Mouse (Mus musculus): ENCODE results near the gene Pex5l. TPM values are rescaled to one million over a fixed set of nuclear protein-coding genes. Genes with fewer than 3 reads are reported as not detected.

The Pex5l gene
- polyA plus RNA-seq, 1 experiment from 2014 or later: 3.6 TPM

GRCm38 (mm10) chr3:33061016-33061415 is 82.0 kb downstream of the Pex5l start:
- WGBS: 30% methylated on average over 4 of the region's 4 CpGs
- no peak overlapping the region for H3K9ac ChIP-seq
- H3K36me3 ChIP-seq: no peaks in the 10 kb centered on the region
- peaks cover 44% of the 10 kb centered on the region for H3K4me1 ChIP-seq (replicated peaks)
- H3K4me2 ChIP-seq: no peak overlapping the region
- H3K9me3 ChIP-seq: no peaks in the 10 kb centered on the region
- peak overlapping the region; percentile 59 for H3K27ac ChIP-seq (replicated peaks)
- ATAC-seq (ENCODE audit: low read depth): peak; percentile 68; the same call in 1 of the 2 replicates
- no peak overlapping the region for H3K4me3 ChIP-seq
- H3K27me3 ChIP-seq: 0 out of 2 replicates have a peak, but pooled peaks cover 2% of the 10 kb centered on the region

GRCm38 (mm10) chr3:33060343-33060937 is 82.6 kb downstream of the Pex5l start:
- 0 out of 2 replicates have a peak overlapping the region, but pooled peaks have one; percentile 34 for H3K9ac ChIP-seq

GRCm38 (mm10) chr3:33048304-33048703 is 94.7 kb downstream of the Pex5l start:
- WGBS: 37% methylated on average over 5 of the region's 5 CpGs

More at GRCm38 (mm10) chr3:33060343-33060937, 82.6 kb downstream of the Pex5l start:
- Histone ChIP-seq H3K9me3 (no peaks in the 10 kb centered on the region), H3K36me3 (no peaks in the 10 kb centered on the region), H3K27me3 (0 out of 2 replicates have a peak, but pooled peaks cover 2% of the 10 kb centered on the region), H3K4me3 (no peak overlapping the region), H3K4me1 (replicated peaks) (peaks cover 44% of the 10 kb centered on the region), H3K4me2 (peak overlapping the region; percentile 9; the same call in 1 of the 2 replicates), H3K27ac (replicated peaks) (peak overlapping the region; percentile 59)
- 39% methylated on average over 7 of the region's 7 CpGs for WGBS
- peak; percentile 48; the same call in 1 of the 2 replicates for ATAC-seq (ENCODE audit: low read depth)

GRCm38 (mm10) chr3:33044799-33045106 is 98.3 kb downstream of the Pex5l start:
- H3K9me3 ChIP-seq: no peaks in the 10 kb centered on the region
- no peak overlapping the region for H3K4me2 ChIP-seq
- no peak for ATAC-seq (ENCODE audit: low read depth)
- no peak overlapping the region for H3K27ac ChIP-seq (replicated peaks)
- H3K4me1 ChIP-seq (replicated peaks): peaks cover 5% of the 10 kb centered on the region; the same call in 1 of the 2 replicates
- 71% methylated on average over 6 of the region's 6 CpGs for WGBS
- H3K36me3 ChIP-seq: no peaks in the 10 kb centered on the region
- H3K27me3 ChIP-seq: no peaks in the 10 kb centered on the region
- H3K4me3 ChIP-seq: no peak overlapping the region
- no peak overlapping the region for H3K9ac ChIP-seq

More at GRCm38 (mm10) chr3:33048304-33048703, 94.7 kb downstream of the Pex5l start:
- no peaks in the 10 kb centered on the region for H3K36me3 ChIP-seq
- H3K9ac ChIP-seq: no peak overlapping the region
- peak; percentile 41; the same call in 1 of the 2 replicates for ATAC-seq (ENCODE audit: low read depth)
- H3K4me3 ChIP-seq: no peak overlapping the region
- no peak overlapping the region for H3K4me2 ChIP-seq
- H3K4me1 ChIP-seq (replicated peaks): peaks cover 5% of the 10 kb centered on the region; the same call in 1 of the 2 replicates
- peak overlapping the region; percentile 1; the same call in 1 of the 2 replicates for H3K27ac ChIP-seq (replicated peaks)
- H3K9me3 ChIP-seq: no peaks in the 10 kb centered on the region
- no peaks in the 10 kb centered on the region for H3K27me3 ChIP-seq

- H3K36me3 ChIP-seq: no peaks in the 10 kb centered on the region
- no peak overlapping the region for H3K9ac ChIP-seq
- ATAC-seq (ENCODE audit: low read depth): no peak
- H3K4me3 ChIP-seq: no peak overlapping the region
- H3K27ac ChIP-seq (replicated peaks): no peak overlapping the region
- peaks cover 5% of the 10 kb centered on the region; the same call in 1 of the 2 replicates for H3K4me1 ChIP-seq (replicated peaks)
- H3K9me3 ChIP-seq: no peaks in the 10 kb centered on the region
- 65% methylated on average over 10 of the region's 10 CpGs for WGBS
- no peaks in the 10 kb centered on the region for H3K27me3 ChIP-seq
- no peak overlapping the region for H3K4me2 ChIP-seq
Observed at GRCm38 (mm10) chr3:33043896-33044798, 98.9 kb downstream of the Pex5l start.

GRCm38 (mm10) chr3:33024566-33024965 is 118.5 kb downstream of the Pex5l start:
- Histone ChIP-seq H3K36me3 (no peaks in the 10 kb centered on the region), H3K4me1 (replicated peaks) (no peaks in the 10 kb centered on the region), H3K27me3 (no peaks in the 10 kb centered on the region), H3K4me2 (no peak overlapping the region), H3K27ac (replicated peaks) (no peak overlapping the region), H3K9me3 (no peaks in the 10 kb centered on the region), H3K4me3 (no peak overlapping the region), H3K9ac (no peak overlapping the region)
- 58% methylated on average over 5 of the region's 5 CpGs for WGBS
- ATAC-seq (ENCODE audit: low read depth): peak; percentile 82; the same call in 1 of the 2 replicates

GRCm38 (mm10) chr3:33003901-33004300 is 139.1 kb downstream of the Pex5l start:
- peaks cover 8% of the 10 kb centered on the region for H3K4me1 ChIP-seq (replicated peaks)
- H3K36me3 ChIP-seq: no peaks in the 10 kb centered on the region
- ATAC-seq (ENCODE audit: low read depth): no peak
- no peak overlapping the region for H3K4me2 ChIP-seq
- H3K27ac ChIP-seq (replicated peaks): no peak overlapping the region
- H3K27me3 ChIP-seq: no peaks in the 10 kb centered on the region
- H3K4me3 ChIP-seq: no peak overlapping the region
- no peak overlapping the region for H3K9ac ChIP-seq
- 82% methylated on average over 4 of the region's 4 CpGs for WGBS
- no peaks in the 10 kb centered on the region for H3K9me3 ChIP-seq

- Histone ChIP-seq H3K9me3 (no peaks in the 10 kb centered on the region), H3K4me2 (no peak overlapping the region), H3K4me1 (replicated peaks) (peaks cover 19% of the 10 kb centered on the region), H3K27me3 (no peaks in the 10 kb centered on the region), H3K9ac (no peak overlapping the region), H3K36me3 (no peaks in the 10 kb centered on the region), H3K4me3 (no peak overlapping the region), H3K27ac (replicated peaks) (0 out of 2 replicates have a peak overlapping the region, but pooled peaks have one; percentile 6)
- ATAC-seq (ENCODE audit: low read depth): peak; percentile 92
- WGBS: 66% methylated on average over 3 of the region's 3 CpGs
Observed at GRCm38 (mm10) chr3:33001769-33002168, 141.3 kb downstream of the Pex5l start.

- no peaks in the 10 kb centered on the region for H3K36me3 ChIP-seq
- peaks cover 19% of the 10 kb centered on the region for H3K4me1 ChIP-seq (replicated peaks)
- no peaks in the 10 kb centered on the region for H3K27me3 ChIP-seq
- WGBS: 88% methylated on average over 8 of the region's 8 CpGs
- no peaks in the 10 kb centered on the region for H3K9me3 ChIP-seq
- no peak for ATAC-seq (ENCODE audit: low read depth)
- no peak overlapping the region for H3K27ac ChIP-seq (replicated peaks)
- H3K4me3 ChIP-seq: no peak overlapping the region
- no peak overlapping the region for H3K4me2 ChIP-seq
- H3K9ac ChIP-seq: no peak overlapping the region
Observed at GRCm38 (mm10) chr3:33000383-33001015, 142.5 kb downstream of the Pex5l start.

- no peak overlapping the region for H3K4me2 ChIP-seq
- no peaks in the 10 kb centered on the region for H3K4me1 ChIP-seq (replicated peaks)
- no peaks in the 10 kb centered on the region for H3K27me3 ChIP-seq
- ATAC-seq (ENCODE audit: low read depth): no peak; the same call in 1 of the 2 replicates
- H3K36me3 ChIP-seq: no peaks in the 10 kb centered on the region
- H3K9me3 ChIP-seq: no peaks in the 10 kb centered on the region
- H3K9ac ChIP-seq: no peak overlapping the region
- 75% methylated on average over 12 of the region's 12 CpGs for WGBS
- no peak overlapping the region for H3K4me3 ChIP-seq
- H3K27ac ChIP-seq (replicated peaks): no peak overlapping the region
Observed at GRCm38 (mm10) chr3:32991713-32992575, 151.1 kb downstream of the Pex5l start.

- Histone ChIP-seq H3K4me3 (no peak overlapping the region), H3K9ac (no peak overlapping the region), H3K4me2 (no peak overlapping the region), H3K27ac (replicated peaks) (no peak overlapping the region), H3K36me3 (no peaks in the 10 kb centered on the region), H3K4me1 (replicated peaks) (no peaks in the 10 kb centered on the region), H3K9me3 (no peaks in the 10 kb centered on the region), H3K27me3 (no peaks in the 10 kb centered on the region)
- ATAC-seq (ENCODE audit: low read depth): no peak
- WGBS: 81% methylated on average over 5 of the region's 5 CpGs
Observed at GRCm38 (mm10) chr3:32987806-32988205, 155.2 kb downstream of the Pex5l start.
